Mouse (Mus musculus) heart, adult 18-20 months (tissue): ENCODE results near the gene Plxna2. TPM values are rescaled to one million over a fixed set of nuclear protein-coding genes. Genes with fewer than 3 reads are reported as not detected.

Experiments used
- DNase-seq, 2 experiments: peaks; one replicate each; pipeline ENCODE4 v3.0.0; 2021 to 2022; ENCODE audit warnings: mixed read lengths in 1 of 2
- long read RNA-seq, 2 experiments: library from polyadenylated mRNA; stranded (forward); transcript quantifications; one replicate each; pipeline ENCODE4 v2.0.0; 2021
- total RNA-seq, 2 experiments: library from RNA; stranded (reverse); gene quantifications; 2 replicates each; pipeline ENCODE4 v1.2.3; 2021

Gene Plxna2
- 10 to 100 TPM; 28.2 to 29.1 TPM for total RNA-seq
- long read RNA-seq, experiment 1, full-length matches to known transcripts: 2 of 5 reads
- long read RNA-seq, experiment 1, partial matches to known transcripts: 3 of 5 reads
- long read RNA-seq, experiment 1, other reads (novel, unspliced or antisense): 0 of 5 reads
- long read RNA-seq, experiment 2, partial matches to known transcripts: 2 of 4 reads
- long read RNA-seq, experiment 2, other reads (novel, unspliced or antisense): 2 of 4 reads

- no peak for DNase-seq
These were observed at the start of gene Plxna2 for GRCm38 (mm10) chr1:194617918-194618317. Plxna2 (plus strand) TSS chr1:194618218.

- no peak for DNase-seq
These were observed 44.1 kb upstream of the Plxna2 start for GRCm38 (mm10) chr1:194573870-194574269.

- DNase-seq: peak in 1 of 2 experiments; percentile 11
These were observed 39.7 kb upstream of the Plxna2 start for GRCm38 (mm10) chr1:194578270-194578669.

- no peak for DNase-seq
These were observed 37.5 kb upstream of the Plxna2 start for GRCm38 (mm10) chr1:194580539-194580938.

GRCm38 (mm10) chr1:194586670-194587069 is 31.3 kb upstream of the Plxna2 start:
- DNase-seq: no peak

GRCm38 (mm10) chr1:194587532-194587931 is 30.5 kb upstream of the Plxna2 start:
- DNase-seq: peak; percentile 18 to 22

- no peak for DNase-seq
These were observed 29.9 kb upstream of the Plxna2 start for GRCm38 (mm10) chr1:194587956-194588668.

GRCm38 (mm10) chr1:194588711-194589451 is 29.1 kb upstream of the Plxna2 start:
- peak; percentile 13 to 28 for DNase-seq

- DNase-seq: peak in 1 of 2 experiments; percentile 18
These were observed 24.9 kb upstream of the Plxna2 start for GRCm38 (mm10) chr1:194593155-194593554.

- DNase-seq: peak in 1 of 2 experiments; percentile 43
These were observed 10.4 kb upstream of the Plxna2 start for GRCm38 (mm10) chr1:194607406-194608261.

GRCm38 (mm10) chr1:194610516-194610915 is 7.5 kb upstream of the Plxna2 start:
- DNase-seq: no peak

- no peak for DNase-seq
These were observed 5.4 kb upstream of the Plxna2 start for GRCm38 (mm10) chr1:194612628-194613027.

- peak; percentile 54 to 73 for DNase-seq
These were observed 4.7 kb upstream of the Plxna2 start for GRCm38 (mm10) chr1:194613271-194613834.

GRCm38 (mm10) chr1:194613923-194614830 is 3.8 kb upstream of the Plxna2 start:
- DNase-seq: peak in 1 of 2 experiments; percentile 34

GRCm38 (mm10) chr1:194616136-194616535 is 1.9 kb upstream of the Plxna2 start:
- no peak for DNase-seq

GRCm38 (mm10) chr1:194618841-194619311 is 858 bp downstream of the Plxna2 start:
- peak; percentile 83 to 95 for DNase-seq

GRCm38 (mm10) chr1:194619353-194620244 is 1.6 kb downstream of the Plxna2 start:
- DNase-seq: peak; percentile 92 to 93

GRCm38 (mm10) chr1:194620245-194620991 is 2.4 kb downstream of the Plxna2 start:
- peak; percentile 73 to 75 for DNase-seq
